Mouse (Mus musculus) thymus, postnatal 0 days (tissue): Measurements from ENCODE around the gene Fbxl2. TPM values are rescaled to one million over a fixed set of nuclear protein-coding genes. Genes with fewer than 3 reads are reported as not detected.

Experiments used
- DNase-seq: peaks from one replicate; pipeline ENCODE4 v3.0.0-alpha.2; 2015; ENCODE audit warnings: low spot score
- polyA plus RNA-seq: library from polyadenylated mRNA; unstranded; fragments of >200 nt; fragmentation: Nextera tagmentation; extraction: Ambion mirVana; gene quantifications from 2 replicates; pipeline ENCODE4 v1.2.1, GENCODE M21; 2015

Gene Fbxl2
- polyA plus RNA-seq, 1 experiment from 2014 or later = 2.1 TPM

DNA sequence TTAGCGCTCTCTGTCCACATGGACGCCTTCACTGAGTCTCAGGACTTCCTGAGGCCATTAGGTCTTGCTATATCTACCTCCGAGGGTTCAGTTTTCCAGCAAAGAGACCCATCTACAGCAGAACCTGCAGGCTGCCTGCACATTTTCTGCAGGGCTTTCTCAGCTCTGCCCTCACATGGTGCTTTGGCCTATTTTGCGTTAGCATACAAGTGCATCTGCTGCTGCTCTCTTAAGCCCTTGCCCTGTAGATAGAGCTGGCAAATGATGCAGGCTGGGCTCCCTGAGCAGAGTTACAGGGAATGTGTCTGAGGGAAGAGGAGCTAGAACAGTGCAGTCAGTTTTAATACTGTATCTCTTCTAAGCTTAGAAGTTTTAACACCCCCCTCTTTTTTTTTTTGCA lies 71.0 kb downstream of the Fbxl2 start:
- DNase-seq = no peak

DNA sequence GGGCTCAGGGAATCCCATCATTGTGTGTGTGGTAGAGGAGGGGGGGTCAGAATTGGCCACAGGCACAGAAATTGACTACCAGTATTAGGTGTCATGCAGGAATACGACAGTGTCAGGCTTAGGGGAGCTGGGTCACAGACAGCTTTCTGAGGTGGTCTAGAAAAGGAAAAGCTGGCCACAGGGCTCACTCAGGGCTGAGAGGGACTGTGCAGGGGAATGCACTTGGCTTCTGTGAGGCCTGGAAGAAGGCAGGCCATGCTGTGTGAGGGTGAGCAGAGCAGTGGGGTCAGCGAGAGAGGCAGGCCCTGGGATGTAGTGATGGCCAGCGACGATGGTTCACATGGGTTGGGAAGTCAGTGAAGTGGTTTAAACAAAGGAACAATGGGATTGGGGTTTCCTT lies 72.1 kb downstream of the Fbxl2 start:
- DNase-seq = no peak

DNA sequence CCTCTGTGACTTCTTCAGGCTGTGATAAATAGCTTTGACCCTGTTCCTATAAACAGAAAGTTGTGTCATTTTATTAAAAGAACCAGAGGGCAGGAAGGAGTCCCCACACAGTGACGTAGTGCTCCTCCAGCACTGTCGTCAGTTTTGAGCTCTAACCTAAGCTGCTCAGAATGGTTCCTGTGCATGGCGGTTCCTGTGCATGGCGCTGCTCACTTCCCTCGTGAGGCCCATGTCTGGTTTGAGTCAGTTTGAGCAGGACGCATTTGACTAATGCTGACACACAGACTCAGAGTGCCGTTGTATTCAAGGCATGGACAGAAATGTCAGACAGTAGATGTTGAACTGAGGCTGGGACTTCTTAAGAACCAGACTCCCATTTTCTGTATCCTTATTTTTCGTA lies 74.4 kb downstream of the Fbxl2 start:
- no peak for DNase-seq

DNA sequence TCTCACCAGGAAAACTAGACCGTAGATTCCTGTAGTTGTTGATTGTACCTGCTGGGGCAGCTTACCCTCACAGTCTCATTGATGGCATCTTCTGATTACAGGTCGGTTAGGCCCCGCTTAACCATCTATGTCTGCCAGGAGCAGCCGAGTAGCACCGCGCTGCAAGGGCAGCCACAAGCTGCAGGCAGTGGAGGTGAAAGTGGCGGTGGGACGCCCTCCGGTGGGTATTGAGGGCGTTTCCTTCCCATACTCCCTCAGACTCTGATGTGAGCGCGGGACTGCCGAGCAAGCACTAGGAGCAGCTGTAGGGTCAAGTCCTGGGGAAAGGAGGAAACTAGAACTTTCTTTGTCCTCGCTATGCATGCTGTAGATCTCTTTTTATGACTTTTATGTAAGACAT lies 76.0 kb downstream of the Fbxl2 start:
- DNase-seq = no peak

DNA sequence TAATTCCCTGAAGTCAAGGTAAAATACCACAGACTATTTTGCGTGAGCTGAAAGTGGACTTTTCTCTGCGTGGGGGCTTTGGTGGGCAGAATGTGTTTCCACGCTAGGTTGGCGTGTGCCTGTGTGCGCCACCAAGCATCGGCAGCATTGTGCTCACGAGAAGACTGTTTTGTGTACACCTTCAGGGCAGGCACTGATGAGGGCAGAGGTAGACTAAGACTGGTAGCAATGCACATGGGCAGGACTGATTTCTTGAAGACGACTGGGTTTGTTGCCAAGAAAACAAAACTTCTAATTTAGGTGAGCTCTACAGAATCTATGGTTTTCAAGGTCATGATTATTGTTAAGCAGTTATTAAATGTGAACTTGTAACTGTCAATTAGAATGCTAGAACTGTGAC lies 76.6 kb downstream of the Fbxl2 start:
- DNase-seq = no peak

DNA sequence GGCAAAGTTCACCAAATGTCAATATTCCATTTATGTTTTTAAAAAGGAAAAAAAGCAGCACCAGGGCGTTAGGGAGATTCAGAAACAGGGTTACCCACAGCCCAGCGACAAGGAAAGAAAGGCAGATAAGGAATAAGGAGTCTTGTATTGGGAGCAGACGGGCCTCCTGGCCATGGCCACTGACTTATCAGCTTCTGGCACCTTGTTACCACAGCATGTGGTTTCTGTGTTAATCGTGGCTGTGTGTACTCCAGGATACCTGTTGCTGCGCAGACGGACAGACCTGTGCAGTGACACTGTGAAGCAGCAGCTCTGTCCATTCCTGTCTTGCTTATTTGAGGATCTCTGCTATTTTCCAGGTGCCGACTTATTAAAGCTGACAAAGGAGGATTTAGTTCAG lies 77.0 kb downstream of the Fbxl2 start:
- DNase-seq = no peak

DNA sequence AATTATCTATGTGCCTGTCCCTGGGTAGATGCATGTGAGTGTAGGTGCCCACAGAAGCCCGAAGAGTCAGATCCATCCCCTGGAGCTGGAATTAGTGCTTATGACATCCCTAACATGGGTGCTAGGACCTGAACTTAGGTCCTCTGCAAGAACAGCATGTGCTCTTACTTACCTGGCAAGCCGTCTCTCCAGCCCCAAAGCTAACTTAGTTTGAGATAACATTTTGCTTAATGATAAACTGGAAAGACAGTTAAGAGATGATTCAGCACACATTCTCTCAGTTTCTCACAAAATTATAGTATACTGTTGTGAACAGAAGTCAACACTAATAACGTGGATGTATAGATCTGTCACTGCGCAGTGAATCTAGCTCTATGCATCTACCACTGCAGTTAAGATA lies 79.2 kb downstream of the Fbxl2 start:
- DNase-seq = no peak

DNA sequence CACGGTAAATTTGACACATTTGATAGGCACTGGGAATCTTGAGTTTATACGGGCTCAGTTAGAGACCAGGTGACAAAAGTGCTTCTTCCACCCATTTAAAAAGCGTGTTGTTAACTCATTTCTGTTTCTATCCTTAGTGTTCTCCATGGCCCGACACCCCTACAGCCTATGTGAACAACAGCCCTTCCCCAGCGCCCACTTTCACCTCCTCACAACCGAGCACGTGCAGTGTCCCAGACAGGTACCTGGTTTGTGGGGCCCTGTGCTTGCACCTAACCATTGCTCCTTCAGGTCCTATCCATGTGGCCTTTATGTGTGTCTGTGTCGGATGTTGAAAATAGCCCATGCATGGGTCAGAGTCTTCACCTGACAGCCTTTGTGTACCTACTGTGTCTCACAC lies 81.6 kb downstream of the Fbxl2 start:
- no peak for DNase-seq

DNA sequence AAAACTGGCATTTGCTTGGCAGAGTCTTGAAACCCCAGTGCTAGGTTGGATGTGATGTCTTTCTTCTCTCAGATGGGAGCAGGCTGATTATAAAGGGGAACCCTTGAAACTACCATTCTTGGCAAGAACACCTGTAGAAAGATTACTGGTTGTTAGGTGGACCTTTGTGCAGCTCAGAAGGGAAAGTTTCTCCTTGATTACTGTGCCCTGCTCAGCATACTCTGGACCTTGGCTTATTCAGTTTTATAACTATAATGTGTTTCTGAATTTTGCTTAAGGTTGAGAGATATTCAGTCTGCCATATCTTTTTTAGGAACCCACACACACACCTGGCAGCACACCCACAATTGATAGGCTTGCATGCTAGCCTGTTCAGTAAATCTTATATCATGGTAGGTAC lies 82.3 kb downstream of the Fbxl2 start:
- no peak for DNase-seq

DNA sequence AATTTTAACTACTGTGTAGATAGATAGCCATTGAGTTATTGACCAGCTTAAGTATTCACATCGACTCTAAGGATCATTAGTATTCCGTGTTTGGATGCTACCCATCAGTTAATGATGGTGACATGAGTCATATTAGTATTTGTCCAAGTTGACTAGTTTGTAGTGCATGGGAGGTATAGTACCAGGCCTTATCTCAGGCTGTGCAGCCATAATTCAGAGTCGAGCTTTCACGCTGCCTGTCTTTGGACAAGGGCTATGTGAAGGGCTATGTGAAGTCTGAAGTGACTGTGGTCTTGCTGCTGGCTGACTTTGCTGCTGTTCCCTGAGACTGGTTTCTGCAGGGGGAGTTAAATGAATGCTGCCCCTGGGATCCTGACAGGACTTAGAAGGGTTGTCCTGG lies 88.2 kb downstream of the Fbxl2 start:
- DNase-seq = no peak

DNA sequence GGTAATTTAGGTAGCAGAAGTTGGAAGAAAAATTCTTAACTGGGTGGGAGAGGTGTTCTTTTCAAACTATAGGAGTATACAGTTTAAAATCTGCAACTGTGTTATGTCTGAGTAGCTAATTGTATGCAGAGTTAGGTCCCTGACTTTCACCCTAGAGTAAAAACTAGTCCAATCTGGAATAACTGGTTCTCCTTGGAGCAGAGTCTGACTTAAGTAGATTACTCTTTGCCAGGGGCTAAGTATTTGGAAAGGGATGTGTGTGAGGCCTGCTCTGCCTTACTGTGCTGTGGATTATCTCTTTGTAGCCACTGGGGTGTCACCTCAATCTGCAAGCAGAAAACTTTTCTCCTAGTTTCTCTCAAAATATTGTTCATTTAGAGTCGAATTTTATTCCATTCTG lies 98.8 kb downstream of the Fbxl2 start:
- DNase-seq = no peak

DNA sequence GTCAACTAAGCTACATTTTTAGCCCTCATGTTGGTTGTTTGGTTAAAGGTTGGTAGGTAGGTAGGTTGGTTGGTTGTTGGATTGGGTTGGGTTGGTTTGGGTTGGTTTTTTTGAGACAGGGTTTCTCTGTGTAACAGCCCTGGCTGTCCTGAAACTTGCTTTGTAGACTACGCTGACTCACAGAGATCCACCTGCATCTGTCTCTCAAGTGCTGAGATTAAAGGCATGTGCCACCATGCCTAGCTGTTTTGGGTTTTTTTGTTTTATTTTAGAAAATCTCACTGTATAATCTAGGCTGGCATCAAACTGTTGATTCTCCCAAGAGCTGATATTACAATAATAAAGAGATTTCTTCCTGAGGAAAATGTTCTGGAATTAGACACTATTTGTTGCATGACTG lies 102.6 kb downstream of the Fbxl2 start:
- DNase-seq = no peak

DNA sequence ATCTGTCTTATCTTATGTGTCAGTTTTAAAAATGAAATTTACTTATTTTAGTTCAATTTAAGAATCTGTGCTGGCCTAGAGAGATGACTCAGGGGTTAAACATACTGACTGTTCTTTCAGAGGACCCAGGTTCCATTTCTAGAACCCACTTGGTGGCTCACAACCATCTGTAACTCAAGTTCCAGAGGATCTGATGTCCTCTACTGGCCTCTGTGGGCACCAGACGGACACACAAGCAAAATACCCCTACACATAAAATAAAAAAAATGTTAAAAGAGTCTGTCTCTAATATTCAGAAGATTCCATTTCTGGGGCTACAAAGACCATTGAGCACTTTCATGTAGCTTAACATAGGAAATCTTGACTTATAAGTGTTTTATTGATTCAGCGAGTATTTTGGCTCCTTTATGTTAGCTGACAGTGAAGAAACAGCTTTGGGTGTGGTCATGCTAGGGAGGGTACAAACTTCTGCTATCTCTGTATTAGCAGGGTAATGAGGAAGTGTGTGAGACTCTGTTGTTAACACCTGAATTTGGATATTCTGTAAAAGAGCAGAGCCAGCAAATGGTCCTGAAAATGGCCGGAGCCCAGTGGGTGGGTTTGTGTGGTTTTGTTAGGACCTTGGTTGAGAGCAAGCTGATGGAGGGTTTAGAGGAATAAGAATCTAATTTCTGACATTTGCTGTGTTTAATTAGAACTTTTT lies 104.7 kb downstream of the Fbxl2 start:
- no peak for DNase-seq

DNA sequence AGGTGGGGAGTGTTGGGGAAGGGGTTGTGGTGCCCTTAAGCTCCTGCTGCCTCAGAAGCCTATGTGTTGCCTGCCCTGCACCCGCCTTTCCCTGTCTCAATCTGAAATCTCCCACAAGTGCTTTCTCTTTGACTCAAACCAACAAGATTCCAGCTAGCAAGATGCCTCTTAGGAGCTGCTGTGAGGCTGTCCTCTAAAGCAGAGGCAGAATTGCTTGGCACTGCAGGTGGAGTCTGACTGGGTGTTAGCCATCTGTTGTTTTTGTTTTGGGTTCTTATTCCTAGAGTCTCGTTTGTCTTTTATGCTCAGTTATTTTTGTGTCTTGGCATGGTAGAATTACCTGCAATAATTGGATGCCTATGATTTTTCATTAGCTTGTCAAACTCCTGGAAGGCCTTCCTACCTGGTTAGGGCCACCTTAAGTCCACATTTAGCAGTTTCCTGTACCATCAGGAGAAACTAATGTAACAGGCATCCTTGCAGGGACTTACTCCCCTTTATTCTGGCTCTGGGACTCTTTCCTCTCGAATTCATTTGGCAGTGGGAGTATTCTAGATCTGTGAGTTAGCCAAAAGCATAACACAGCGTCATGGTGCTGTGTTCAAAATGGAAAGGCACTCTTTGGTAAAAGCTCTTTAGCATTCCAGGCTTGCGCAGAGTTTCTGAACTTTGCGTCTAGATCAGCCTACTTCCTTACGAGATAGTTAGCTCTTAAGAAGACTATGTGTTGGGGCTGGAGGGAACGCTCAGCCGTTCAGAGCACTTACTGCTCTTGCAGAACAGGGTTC lies 106.7 kb downstream of the Fbxl2 start:
- no peak for DNase-seq

DNA sequence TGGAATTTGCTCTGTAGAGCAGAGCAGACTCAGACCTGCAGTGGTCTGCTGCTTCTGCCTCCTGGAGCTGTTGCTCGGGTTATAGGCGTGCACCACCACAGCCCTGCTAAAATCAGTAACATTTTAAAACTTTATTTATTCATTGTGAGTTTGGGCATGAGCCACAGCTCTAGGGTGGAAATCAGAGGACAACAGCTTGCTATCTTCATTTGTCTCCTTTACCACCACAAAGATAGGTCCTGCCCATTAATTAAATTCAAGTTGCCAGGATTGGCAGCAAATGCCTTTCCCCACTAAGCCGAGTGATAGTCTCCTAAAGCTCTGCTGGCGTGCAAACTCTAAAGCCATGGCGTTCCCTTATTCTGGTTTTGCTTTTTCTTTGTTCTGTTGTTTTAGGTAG lies 110.4 kb downstream of the Fbxl2 start:
- DNase-seq = no peak

DNA sequence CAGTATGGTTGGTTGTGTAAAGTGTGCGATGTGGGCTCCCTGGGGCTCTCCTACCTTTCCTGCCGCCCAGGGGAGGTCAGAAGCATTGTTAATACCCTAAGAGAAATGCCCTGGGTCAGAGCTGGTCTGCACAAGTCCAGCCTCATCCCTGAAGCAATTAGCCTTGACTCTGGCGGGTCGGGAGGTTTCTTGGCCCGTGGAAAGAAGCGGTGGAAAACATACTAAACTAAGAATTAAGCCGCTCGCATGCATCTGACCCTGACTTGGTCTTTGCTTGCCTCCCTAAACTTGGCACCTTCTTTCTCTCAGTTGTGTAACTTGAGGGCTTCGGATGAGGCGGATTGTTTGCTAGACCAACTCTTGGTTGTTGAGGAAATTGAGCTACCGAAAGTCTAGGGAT lies 113.5 kb downstream of the Fbxl2 start:
- no peak for DNase-seq

DNA sequence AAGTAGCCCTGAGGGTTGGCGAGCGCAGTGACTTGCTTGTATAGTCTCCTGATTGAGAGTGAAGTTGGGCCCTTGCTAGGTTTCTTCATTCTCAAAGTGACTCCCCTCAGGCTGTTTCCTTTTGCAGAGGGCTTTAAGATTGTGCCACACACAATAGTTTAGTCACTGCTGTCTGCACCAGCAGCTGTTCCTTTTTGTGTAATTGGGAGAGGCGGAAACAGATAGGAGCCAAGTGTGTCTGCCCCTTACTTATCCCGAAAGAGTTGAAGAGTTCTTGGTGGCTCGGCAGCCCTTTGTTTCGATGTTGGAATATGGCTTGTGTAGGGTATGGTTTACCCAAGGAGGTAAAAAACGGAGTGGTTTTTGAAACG lies 113.9 kb downstream of the Fbxl2 start:
- DNase-seq = peak; percentile 19

DNA sequence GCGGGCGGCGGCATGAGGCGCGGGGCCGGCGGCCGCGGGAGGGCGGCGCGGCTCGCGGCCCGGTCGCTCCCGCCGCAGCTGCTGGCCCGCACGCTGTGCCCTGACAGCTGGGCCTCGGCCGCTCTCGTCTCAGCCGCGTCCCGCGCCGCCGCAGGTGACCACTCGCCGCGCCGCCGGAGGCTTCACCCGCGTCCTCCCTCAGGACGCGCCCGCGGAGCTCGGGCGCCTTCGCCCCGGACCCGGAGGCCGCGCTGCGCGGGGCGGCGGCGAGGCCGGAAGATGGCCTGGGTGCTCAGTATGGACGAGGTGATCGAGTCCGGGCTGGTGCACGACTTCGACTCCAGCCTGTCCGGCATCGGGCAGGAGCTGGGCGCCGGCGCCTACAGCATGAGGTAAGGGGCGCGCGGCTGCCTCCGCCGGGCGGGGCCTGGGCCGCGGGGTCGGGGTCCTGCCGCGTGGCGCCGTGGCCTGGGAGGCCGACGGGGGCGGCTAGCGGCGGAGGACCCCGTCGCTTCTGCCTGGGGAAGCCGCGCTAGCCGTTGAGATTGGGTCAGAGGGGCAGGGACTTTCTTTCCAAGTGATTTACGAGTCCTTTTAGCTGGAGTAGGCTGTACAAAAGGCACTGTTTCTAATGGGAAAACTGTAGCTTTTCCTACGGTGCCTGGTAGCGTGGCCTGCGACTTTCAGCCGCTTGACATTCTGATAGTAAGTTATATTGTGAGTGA lies 114.5 kb downstream of the Fbxl2 start:
- DNase-seq = peak; percentile 34

DNA sequence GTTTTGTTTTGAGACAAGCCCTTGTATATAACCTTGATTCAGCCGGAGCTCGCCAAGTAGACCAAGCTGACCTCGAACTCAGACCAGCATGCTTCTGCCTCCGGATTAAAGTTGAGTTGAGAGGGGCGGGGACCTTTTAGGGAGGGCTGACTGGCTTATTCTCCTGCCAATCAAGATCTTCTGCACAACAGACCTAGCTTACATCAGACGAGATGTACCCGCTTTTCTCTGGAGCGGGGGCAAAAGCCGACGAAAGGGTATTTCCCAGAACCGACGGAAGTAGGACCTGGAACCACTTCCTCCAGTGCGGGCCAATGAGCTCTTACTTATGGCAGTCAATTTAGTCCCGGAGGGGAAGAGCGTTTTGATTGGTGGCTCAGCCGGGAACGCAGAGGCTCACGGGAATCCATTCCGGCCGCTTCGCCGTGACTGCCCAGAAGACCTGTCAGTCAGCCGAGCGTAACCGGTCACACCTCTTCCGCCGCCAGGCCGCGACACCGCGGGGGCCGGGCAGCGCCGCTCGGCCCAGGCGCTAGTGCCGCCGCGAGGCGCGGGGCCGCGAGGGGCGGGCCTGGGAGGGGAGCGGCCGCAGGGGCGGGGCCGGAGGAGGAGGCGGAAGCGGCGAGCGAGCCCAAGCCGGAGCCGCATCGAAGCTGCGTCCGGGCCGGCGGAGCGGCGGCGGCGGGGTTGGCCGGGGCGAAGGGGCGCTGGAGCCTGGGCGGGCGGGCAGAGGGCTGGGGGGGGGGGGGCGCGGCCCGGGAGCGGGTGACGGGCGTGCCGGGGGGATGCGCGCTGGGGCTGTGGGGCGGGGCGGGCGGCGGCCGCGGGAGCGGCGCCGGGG lies 115.2 kb downstream of the Fbxl2 start, which contains the start of gene Ubp1:
TSS of gene Ubp1 (plus strand) at position 401 of the 841 bp plus-strand sequence.
- peak; percentile 97 for DNase-seq

DNA sequence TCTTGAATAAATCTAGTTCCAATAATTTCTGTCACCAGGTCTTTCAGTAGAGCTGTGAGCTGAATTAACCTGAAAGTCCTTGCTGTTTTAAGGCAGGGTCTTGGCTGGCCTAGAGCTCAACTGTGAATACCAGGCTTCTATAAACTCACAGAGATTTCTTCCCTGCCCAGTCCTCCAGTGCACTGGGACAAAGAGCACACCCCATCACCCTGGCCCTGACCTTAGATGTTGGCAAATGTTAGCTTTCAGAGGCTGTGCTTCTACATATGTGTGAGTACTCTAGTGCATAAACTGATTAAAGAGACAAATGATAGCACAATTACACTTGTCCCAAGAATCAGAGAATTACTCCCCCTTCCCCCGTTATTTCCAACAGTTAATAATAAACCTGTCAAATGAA lies 116.3 kb downstream of the Fbxl2 start:
- no peak for DNase-seq

DNA sequence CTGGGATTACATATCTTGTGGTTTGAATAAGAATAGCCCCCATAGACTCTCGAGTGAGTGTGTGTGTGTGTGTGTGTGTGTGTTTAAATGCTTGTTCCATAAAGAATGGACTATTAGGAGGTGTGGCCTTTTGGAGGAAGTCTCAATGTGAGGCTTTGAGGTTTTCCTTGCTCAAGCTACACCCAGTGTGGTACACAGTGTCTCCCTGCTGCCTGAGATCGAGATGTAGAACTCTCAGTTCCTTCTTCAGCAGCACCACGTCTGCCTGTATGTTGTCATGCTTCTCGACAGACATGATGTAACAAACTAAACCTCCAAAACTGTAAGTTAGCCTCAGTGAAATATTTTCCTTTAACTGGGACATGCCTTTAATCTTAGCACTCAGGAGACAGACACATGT lies 117.4 kb downstream of the Fbxl2 start:
- DNase-seq = no peak

DNA sequence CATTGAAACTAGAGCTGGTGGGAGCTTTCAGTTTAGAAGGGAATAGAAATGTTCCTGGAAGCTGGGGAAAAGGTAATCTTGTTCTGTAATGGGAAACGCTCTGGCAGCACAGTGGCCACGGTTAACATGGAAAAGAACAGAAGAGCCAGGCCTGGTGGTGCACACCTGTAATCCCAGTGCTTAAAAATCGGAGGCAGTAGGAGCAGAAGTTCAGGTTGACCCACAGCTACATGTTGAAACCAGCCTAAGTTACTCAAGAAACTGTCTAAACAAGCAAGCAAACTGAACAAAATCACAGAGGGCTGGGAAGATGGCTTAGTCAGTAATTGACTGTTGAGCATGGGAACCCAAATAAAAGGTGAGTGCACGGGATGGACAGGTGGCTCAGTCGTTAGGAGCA lies 121.1 kb downstream of the Fbxl2 start:
- DNase-seq = no peak
